Mouse (Mus musculus): ENCODE data around the gene Elp5. TPM values are rescaled to one million over a fixed set of nuclear protein-coding genes. Genes with fewer than 3 reads are reported as not detected.

The Elp5 gene
- polyA plus RNA-seq (2012; ENCODE audit: insufficient read depth, insufficient read length, low replicate concordance, missing spikeins), result not detected in 2 replicates

DNA sequence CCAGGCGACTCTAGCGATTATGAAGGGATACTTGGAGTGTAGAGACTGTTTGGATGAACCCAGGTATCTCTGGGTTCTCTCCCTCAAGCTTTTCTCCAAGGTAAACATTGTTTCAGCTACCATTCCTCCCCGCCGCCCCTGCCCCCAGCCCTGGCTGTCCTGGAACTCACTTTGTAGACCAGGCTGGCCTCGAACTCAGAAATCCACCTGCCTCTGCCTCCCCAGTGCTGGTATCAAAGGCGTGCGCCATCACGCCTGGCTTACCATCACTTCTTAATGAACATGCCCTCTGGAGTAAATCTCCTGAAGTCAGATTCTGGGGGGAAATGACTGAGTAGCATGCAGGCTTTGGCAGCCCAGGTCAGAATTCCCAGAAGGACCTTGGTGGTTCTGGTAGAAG lies at the start of gene Elp5:
Elp5 (minus strand) TSS at position 293 of the 400 bp plus-strand sequence.
- WGBS, result 46% methylated on average over 8 of the region's 8 CpGs
- Histone ChIP-seq H3K27ac (ENCODE audit: insufficient read depth, low read depth, low read length) (peak within 1 kb of the TSS; percentile 64), H3K4me3 (ENCODE audit: insufficient read depth, low read depth, low read length) (peak within 1 kb of the TSS; percentile 89), H3K4me1 (ENCODE audit: control insufficient read depth, insufficient read depth, low read length) (peaks cover 9% of the 10 kb centered on the region)
- TF ChIP-seq CTCF (IDR thresholded peaks at IDR 0.05; ENCODE audit: insufficient read depth, low read depth, low read length), result no peak
- TF ChIP-seq POLR2A (IDR thresholded peaks at IDR 0.05; ENCODE audit: insufficient read depth, low read depth, low read length), result no peak

DNA sequence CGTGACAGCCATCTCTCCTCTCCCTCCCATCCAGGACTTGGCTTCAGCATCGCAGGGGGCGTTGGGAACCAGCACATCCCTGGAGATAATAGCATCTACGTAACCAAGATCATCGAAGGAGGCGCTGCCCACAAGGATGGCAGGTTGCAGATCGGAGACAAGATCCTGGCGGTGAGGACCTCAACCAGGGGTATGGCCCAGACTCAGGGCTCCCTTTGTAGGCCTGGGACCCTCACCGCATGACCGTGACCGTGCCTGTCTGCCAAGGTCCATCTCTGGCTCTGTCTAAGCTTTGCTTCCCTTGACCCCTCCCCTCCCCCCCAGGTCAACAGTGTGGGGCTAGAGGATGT lies 49.0 kb upstream of the Elp5 start:
- TF ChIP-seq CTCF (IDR thresholded peaks at IDR 0.05; ENCODE audit: insufficient read depth, low read depth, low read length) (no peak), POLR2A (IDR thresholded peaks at IDR 0.05; ENCODE audit: insufficient read depth, low read depth, low read length) (no peak)
- Histone ChIP-seq H3K4me1 (ENCODE audit: control insufficient read depth, insufficient read depth, low read length) (peaks cover 41% of the 10 kb centered on the region), H3K4me3 (ENCODE audit: insufficient read depth, low read depth, low read length) (no peak overlapping the region), H3K27ac (ENCODE audit: insufficient read depth, low read depth, low read length) (no peak overlapping the region)
- WGBS, result 95% methylated on average over 11 of the region's 11 CpGs

- no peak for TF ChIP-seq POLR2A (IDR thresholded peaks at IDR 0.05; ENCODE audit: insufficient read depth, low read depth, low read length)
- TF ChIP-seq CTCF (IDR thresholded peaks at IDR 0.05; ENCODE audit: insufficient read depth, low read depth, low read length), result no peak
- Histone ChIP-seq H3K4me3 (ENCODE audit: insufficient read depth, low read depth, low read length) (no peak overlapping the region), H3K4me1 (ENCODE audit: control insufficient read depth, insufficient read depth, low read length) (peaks cover 46% of the 10 kb centered on the region), H3K27ac (ENCODE audit: insufficient read depth, low read depth, low read length) (no peak overlapping the region)
- 90% methylated on average over 28 of the region's 28 CpGs for WGBS
These were observed 48.5 kb upstream of the Elp5 start for GRCm38 (mm10) chr11:70030651-70031320.

DNA sequence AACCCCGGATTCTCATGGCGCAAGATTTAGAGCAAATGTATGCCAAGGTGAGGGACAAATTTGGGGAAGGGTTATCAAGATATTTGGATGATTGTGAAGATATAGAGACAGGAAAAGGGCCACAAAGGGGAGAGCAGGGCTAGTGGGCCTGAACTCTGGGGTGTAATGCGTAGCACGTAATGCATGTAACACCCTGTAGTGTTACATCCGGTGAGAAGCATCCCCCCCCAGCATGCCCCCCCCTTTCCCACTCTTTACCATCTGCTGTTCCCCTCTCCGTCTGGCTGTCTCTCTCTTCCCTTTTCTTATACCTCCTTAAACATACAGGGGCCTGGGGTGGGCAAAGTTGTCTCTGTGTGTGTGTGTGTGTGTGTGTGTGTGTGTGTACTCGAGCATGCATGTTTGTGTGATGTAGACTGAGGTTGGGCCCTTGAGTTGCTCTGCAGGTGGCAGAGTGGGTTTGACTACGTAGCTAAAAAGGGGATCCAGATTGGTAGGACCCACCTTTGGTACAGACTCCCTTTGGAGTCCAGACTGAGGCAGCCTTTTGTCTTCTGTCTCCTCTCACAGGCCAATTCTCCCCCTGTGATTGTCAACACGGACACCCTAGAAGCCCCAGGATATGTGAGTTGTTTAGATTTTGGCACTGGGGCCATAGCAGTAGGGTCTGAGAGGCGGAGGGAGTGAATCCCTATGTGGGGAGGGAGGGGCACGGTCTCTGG lies 47.7 kb upstream of the Elp5 start:
- peaks cover 49% of the 10 kb centered on the region for H3K4me1 ChIP-seq (ENCODE audit: control insufficient read depth, insufficient read depth, low read length)
- WGBS, result 23% methylated on average over 11 of the region's 11 CpGs

GRCm38 (mm10) chr11:70029130-70029801 lies 46.9 kb upstream of the Elp5 start:
- peak overlapping the region; percentile 44 for H3K4me3 ChIP-seq (ENCODE audit: insufficient read depth, low read depth, low read length)
- WGBS, result 1% methylated on average over 20 of the region's 20 CpGs
- no peak for TF ChIP-seq CTCF (IDR thresholded peaks at IDR 0.05; ENCODE audit: insufficient read depth, low read depth, low read length)
- TF ChIP-seq POLR2A (IDR thresholded peaks at IDR 0.05; ENCODE audit: insufficient read depth, low read depth, low read length), result no peak
- H3K27ac ChIP-seq (ENCODE audit: insufficient read depth, low read depth, low read length), result peak overlapping the region; percentile 87
- peaks cover 54% of the 10 kb centered on the region for H3K4me1 ChIP-seq (ENCODE audit: control insufficient read depth, insufficient read depth, low read length)

More for the DNA sequence above, 47.7 kb upstream of the Elp5 start:
- Histone ChIP-seq H3K4me3 (ENCODE audit: insufficient read depth, low read depth, low read length) (peak overlapping the region; percentile 44), H3K27ac (ENCODE audit: insufficient read depth, low read depth, low read length) (peak overlapping the region; percentile 53; the same call in 1 of the 2 replicates)
- no peak for TF ChIP-seq POLR2A (IDR thresholded peaks at IDR 0.05; ENCODE audit: insufficient read depth, low read depth, low read length)
- no peak for TF ChIP-seq CTCF (IDR thresholded peaks at IDR 0.05; ENCODE audit: insufficient read depth, low read depth, low read length)

DNA sequence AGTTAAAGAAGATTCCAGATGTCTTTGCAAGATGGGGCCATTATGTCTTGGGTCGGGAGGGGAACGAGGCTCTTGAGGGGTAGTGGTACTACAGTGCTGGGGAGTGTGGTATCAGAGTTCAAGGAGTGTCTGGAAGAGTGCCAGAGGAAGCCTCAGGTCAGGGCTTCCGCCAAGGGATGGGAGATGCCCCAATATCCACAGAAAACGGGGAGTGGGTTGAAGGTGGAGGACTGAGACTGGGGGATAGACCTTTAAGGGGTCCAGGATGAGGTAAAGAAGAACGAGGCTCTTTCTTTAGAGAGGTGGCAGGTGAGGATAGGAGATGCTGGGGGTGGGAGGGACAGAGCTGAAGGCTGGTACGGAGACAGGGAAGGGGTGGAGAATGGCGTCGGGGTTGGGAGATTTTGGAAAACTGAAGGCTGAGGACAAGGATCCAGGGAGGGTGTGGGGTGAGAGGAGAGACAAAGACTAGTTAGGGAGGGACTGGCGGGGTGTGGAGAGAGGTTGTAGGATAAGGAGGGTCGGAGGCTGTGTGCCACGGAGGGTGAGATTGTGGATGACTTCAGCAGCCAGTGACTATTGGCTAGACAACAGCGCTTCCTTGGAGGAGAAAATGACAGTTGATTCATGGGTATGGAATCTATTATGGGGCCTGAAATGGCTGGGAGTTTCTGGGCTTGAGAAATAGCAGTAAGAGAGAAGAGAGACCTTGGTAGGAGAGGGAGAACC lies 46.2 kb upstream of the Elp5 start:
- peak overlapping the region; percentile 87 for H3K27ac ChIP-seq (ENCODE audit: insufficient read depth, low read depth, low read length)
- H3K4me1 ChIP-seq (ENCODE audit: control insufficient read depth, insufficient read depth, low read length), result peaks cover 58% of the 10 kb centered on the region
- no peak for TF ChIP-seq POLR2A (IDR thresholded peaks at IDR 0.05; ENCODE audit: insufficient read depth, low read depth, low read length)
- WGBS, result 16% methylated on average over 12 of the region's 12 CpGs
- peak overlapping the region; percentile 44 for H3K4me3 ChIP-seq (ENCODE audit: insufficient read depth, low read depth, low read length)

DNA sequence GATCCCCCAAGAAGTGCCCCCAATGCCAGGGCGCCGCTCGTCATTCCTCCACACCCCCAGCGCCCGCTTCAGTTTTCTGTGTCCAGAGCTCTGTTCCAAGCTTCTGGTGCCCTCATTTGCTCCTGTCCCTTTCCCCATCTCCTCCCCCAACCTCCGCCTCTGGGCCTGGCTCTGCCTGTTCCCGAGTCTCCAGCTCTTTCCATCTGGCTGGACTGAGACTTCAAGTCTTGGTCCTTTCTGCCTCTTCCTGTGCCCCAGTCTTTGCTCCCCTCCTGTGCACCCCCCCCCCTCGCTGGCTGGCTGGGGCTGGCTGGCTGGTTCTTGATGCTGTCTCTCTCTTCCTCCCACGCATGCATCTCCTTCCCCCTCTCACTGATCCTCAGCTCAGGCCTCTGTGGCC lies 45.1 kb upstream of the Elp5 start:
- no peak for TF ChIP-seq CTCF (IDR thresholded peaks at IDR 0.05; ENCODE audit: insufficient read depth, low read depth, low read length)
- no peak for TF ChIP-seq POLR2A (IDR thresholded peaks at IDR 0.05; ENCODE audit: insufficient read depth, low read depth, low read length)
- peaks cover 58% of the 10 kb centered on the region for H3K4me1 ChIP-seq (ENCODE audit: control insufficient read depth, insufficient read depth, low read length)
- 14% methylated on average over 9 of the region's 9 CpGs for WGBS
- peak overlapping the region; percentile 43 for H3K27ac ChIP-seq (ENCODE audit: insufficient read depth, low read depth, low read length)
- H3K4me3 ChIP-seq (ENCODE audit: insufficient read depth, low read depth, low read length), result peak overlapping the region; percentile 34

GRCm38 (mm10) chr11:70026689-70027088 lies 44.4 kb upstream of the Elp5 start:
- peak overlapping the region; percentile 65 for H3K27ac ChIP-seq (ENCODE audit: insufficient read depth, low read depth, low read length)
- peaks cover 59% of the 10 kb centered on the region for H3K4me1 ChIP-seq (ENCODE audit: control insufficient read depth, insufficient read depth, low read length)
- peak overlapping the region; percentile 34 for H3K4me3 ChIP-seq (ENCODE audit: insufficient read depth, low read depth, low read length)
- no peak for TF ChIP-seq CTCF (IDR thresholded peaks at IDR 0.05; ENCODE audit: insufficient read depth, low read depth, low read length)
- TF ChIP-seq POLR2A (IDR thresholded peaks at IDR 0.05; ENCODE audit: insufficient read depth, low read depth, low read length), result no peak
- WGBS, result 5% methylated on average over 19 of the region's 19 CpGs
